In the genomic region with DNA sequence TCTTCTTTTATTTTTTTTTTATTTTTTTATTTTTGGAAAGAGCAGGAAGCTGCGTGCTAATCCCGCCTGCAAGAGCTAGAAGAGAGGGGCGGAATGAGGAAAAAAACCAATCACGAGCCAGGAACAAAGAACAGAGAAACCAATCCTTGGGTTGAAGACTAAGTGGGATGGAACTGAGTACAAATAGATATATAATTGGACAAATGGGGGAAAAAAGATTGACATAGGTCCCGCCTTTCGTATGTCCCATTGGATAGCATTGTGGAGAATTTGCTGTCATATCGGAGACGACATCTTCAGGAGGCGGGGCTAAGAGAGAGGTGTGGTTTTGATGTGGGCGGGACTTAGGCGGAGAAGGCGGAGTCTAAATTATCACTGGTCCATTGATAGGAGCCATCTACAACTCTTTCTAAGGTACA, we compare ENCODE assay signal across 8 mouse cellular contexts. TPM values are rescaled to one million over a fixed set of nuclear protein-coding genes. Genes with fewer than 3 reads are reported as not detected.
DNase-seq lines count a peak whose midpoint lies in the region; ATAC-seq and TF ChIP-seq lines count a peak whose summit lies in the region.

No protein-coding gene starts in this region.

- H3K4me3 ChIP-seq in E14TG2a.4 (replicated peaks; ENCODE audit: low read length), result peak overlapping the region; percentile 93
- peak overlapping the region; percentile 75 for H3K4me3 ChIP-seq in forebrain, embryonic 13.5 days
- peak overlapping the region; percentile 89 for H3K4me3 ChIP-seq in liver, postnatal 0 days (ENCODE audit: low read depth, low read length)
- peak overlapping the region; percentile 75 for H3K4me3 ChIP-seq in neural tube, embryonic 14.5 days (ENCODE audit: low read depth, low read length)

- H3K36me3 ChIP-seq in E14TG2a.4 (ENCODE audit: insufficient read depth, low read length), result peaks cover 16% of the 10 kb centered on the region
- no peaks in the 10 kb centered on the region for H3K36me3 ChIP-seq in forebrain, embryonic 13.5 days (ENCODE audit: poor library complexity, severe bottlenecking)
- no peaks in the 10 kb centered on the region for H3K36me3 ChIP-seq in liver, postnatal 0 days (replicated peaks; ENCODE audit: insufficient read depth, low read length)
- no peaks in the 10 kb centered on the region for H3K36me3 ChIP-seq in neural tube, embryonic 14.5 days (ENCODE audit: control insufficient read depth, insufficient read depth, low read length)

- H3K27me3 ChIP-seq in E14TG2a.4 (ENCODE audit: insufficient read depth, low read length), result peaks cover 8% of the 10 kb centered on the region; the same call in 1 of the 2 replicates
- no peaks in the 10 kb centered on the region; the same call in 1 of the 2 replicates for H3K27me3 ChIP-seq in forebrain, embryonic 13.5 days
- no peaks in the 10 kb centered on the region for H3K27me3 ChIP-seq in liver, postnatal 0 days (ENCODE audit: insufficient read depth, low read length)
- no peaks in the 10 kb centered on the region for H3K27me3 ChIP-seq in neural tube, embryonic 14.5 days (ENCODE audit: control insufficient read depth, insufficient read depth, low read length)

- H3K9ac ChIP-seq in forebrain, embryonic 13.5 days, result no peak overlapping the region
- H3K9ac ChIP-seq in liver, postnatal 0 days (replicated peaks), result 0 out of 2 replicates have a peak overlapping the region, but pooled peaks have one; percentile 42
- no peak overlapping the region for H3K9ac ChIP-seq in neural tube, embryonic 14.5 days (replicated peaks; ENCODE audit: low read depth, low read length)

- 0% methylated on average over 12 of the region's 12 CpGs for WGBS in forebrain, embryonic 13.5 days
- under 1% methylated on average over 12 of the region's 12 CpGs for WGBS in large intestine, adult 2 months
- under 1% methylated on average over 12 of the region's 12 CpGs for WGBS in liver, postnatal 0 days (ENCODE audit: insufficient replicate concordance)
- WGBS in neural tube, embryonic 14.5 days, result under 1% methylated on average over 12 of the region's 12 CpGs

- TF ChIP-seq EP300 in liver, postnatal 0 days (IDR thresholded peaks at IDR 0.05; ENCODE audit: low read depth), result no peak

- H3K4me1 ChIP-seq in E14TG2a.4 (replicated peaks; ENCODE audit: low read depth, low read length), result peaks cover 34% of the 10 kb centered on the region
- H3K4me1 ChIP-seq in forebrain, embryonic 13.5 days, result peaks cover 35% of the 10 kb centered on the region
- H3K4me1 ChIP-seq in liver, postnatal 0 days (ENCODE audit: insufficient read depth), result peaks cover 14% of the 10 kb centered on the region
- H3K4me1 ChIP-seq in neural tube, embryonic 14.5 days (ENCODE audit: control insufficient read depth, insufficient read depth, low read length), result peaks cover 31% of the 10 kb centered on the region

- TF ChIP-seq CTCF in E14TG2a.4 (conservative IDR thresholded peaks at IDR 0.05; ENCODE audit: low read length), result no peak
- TF ChIP-seq CTCF in liver, postnatal 0 days (IDR thresholded peaks at IDR 0.05; ENCODE audit: low read depth), result no peak

- DNase-seq in heart, postnatal 10 days, result peak; percentile 88 to 95
- DNase-seq in large intestine, adult 2 months (ENCODE audit: low read depth, low spot score), result peak; percentile 78
- peak; percentile 88 for DNase-seq in liver, postnatal 0 days
- DNase-seq in testis, postnatal 10 days (ENCODE audit: low spot score), result peak; percentile 93

- ATAC-seq in cerebellum, adult (ENCODE audit: insufficient number of reproducible peaks, low FRiP score, low TSS enrichment), result peak; percentile 92
- ATAC-seq in forebrain, embryonic 13.5 days, result peak; percentile 95
- ATAC-seq in liver, postnatal 0 days, result peak; percentile 83
- peak; percentile 94 for ATAC-seq in neural tube, embryonic 14.5 days (ENCODE audit: low read depth)

- H3K27ac ChIP-seq in forebrain, embryonic 13.5 days, result peak overlapping the region; percentile 82
- H3K27ac ChIP-seq in liver, postnatal 0 days (ENCODE audit: low read depth), result peak overlapping the region; percentile 31; the same call in 1 of the 2 replicates
- H3K27ac ChIP-seq in neural tube, embryonic 14.5 days (ENCODE audit: low read depth, low read length), result peak overlapping the region; percentile 92; the same call in 1 of the 2 replicates

- intact Hi-C loops in heart, postnatal 10 days (cut with DNase I), result loop anchor here (5.0 kb wide), 2 partner anchors 55 to 130 kb away; a partner anchor contains a TSS

- no peaks in the 10 kb centered on the region for H3K9me3 ChIP-seq in E14TG2a.4 (ENCODE audit: low read length)
- no peaks in the 10 kb centered on the region for H3K9me3 ChIP-seq in forebrain, embryonic 13.5 days (replicated peaks)
- H3K9me3 ChIP-seq in liver, postnatal 0 days (ENCODE audit: low read length), result no peaks in the 10 kb centered on the region
- H3K9me3 ChIP-seq in neural tube, embryonic 14.5 days (ENCODE audit: control insufficient read depth, low read length), result no peaks in the 10 kb centered on the region

- peak overlapping the region; percentile 44 for H3K4me2 ChIP-seq in forebrain, embryonic 13.5 days
- H3K4me2 ChIP-seq in liver, postnatal 0 days (ENCODE audit: low read depth, low read length), result peak overlapping the region; percentile 88
- H3K4me2 ChIP-seq in neural tube, embryonic 14.5 days (ENCODE audit: low read depth, low read length), result no peak overlapping the region

RNA-seq across cellular contexts. Expression of a gene that starts 0.6 kb away (rescaled TPM):
- polyA plus RNA-seq in forebrain, embryonic 13.5 days (2015; fragmentation: Nextera tagmentation; extraction: Ambion mirVana), result 34.1 and 34.2 TPM in 2 replicates
- total RNA-seq in heart, postnatal 10 days (2021), result 10 to 100 TPM; 17.2 to 18.5 TPM
- 4.3 and 8.2 TPM in 2 replicates for polyA plus RNA-seq in large intestine, adult 2 months (2012; rRNA removed)
- polyA plus RNA-seq in liver, postnatal 0 days (2015; fragmentation: Nextera tagmentation; extraction: Ambion mirVana), result 5.2 and 6.1 TPM in 2 replicates
- 29.4 and 31.2 TPM in 2 replicates for polyA plus RNA-seq in neural tube, embryonic 14.5 days (2014; fragmentation: Nextera tagmentation; extraction: Ambion mirVana)

RNA-seq across cellular contexts. Expression of a gene that starts 53.8 kb away (rescaled TPM):
- 39.5 and 39.8 TPM in 2 replicates for polyA plus RNA-seq in forebrain, embryonic 13.5 days (2015; fragmentation: Nextera tagmentation; extraction: Ambion mirVana)
- 10 to 100 TPM; 18.0 to 18.4 TPM for total RNA-seq in heart, postnatal 10 days (2021)
- polyA plus RNA-seq in large intestine, adult 2 months (2012; rRNA removed), result 41.2 and 46.3 TPM in 2 replicates
- 19.0 and 20.1 TPM in 2 replicates for polyA plus RNA-seq in liver, postnatal 0 days (2015; fragmentation: Nextera tagmentation; extraction: Ambion mirVana)
- 34.0 and 37.8 TPM in 2 replicates for polyA plus RNA-seq in neural tube, embryonic 14.5 days (2014; fragmentation: Nextera tagmentation; extraction: Ambion mirVana)

Comparison
In these comparisons a context has a peak if more than half of its experiments do, and no peak if none do; other contexts are left out.
1. Peak in every context shown above with its lines: DNase-seq, ATAC-seq, H3K4me3 ChIP-seq and H3K27ac ChIP-seq.
2. H3K27ac ChIP-seq: peak in every context shown above with its lines; median percentile 92 in neural tube, embryonic 14.5 days; 82 in forebrain, embryonic 13.5 days; 31 in liver, postnatal 0 days.